Mouse (Mus musculus): ENCODE measurements around the gene Rhobtb1.

DNA sequence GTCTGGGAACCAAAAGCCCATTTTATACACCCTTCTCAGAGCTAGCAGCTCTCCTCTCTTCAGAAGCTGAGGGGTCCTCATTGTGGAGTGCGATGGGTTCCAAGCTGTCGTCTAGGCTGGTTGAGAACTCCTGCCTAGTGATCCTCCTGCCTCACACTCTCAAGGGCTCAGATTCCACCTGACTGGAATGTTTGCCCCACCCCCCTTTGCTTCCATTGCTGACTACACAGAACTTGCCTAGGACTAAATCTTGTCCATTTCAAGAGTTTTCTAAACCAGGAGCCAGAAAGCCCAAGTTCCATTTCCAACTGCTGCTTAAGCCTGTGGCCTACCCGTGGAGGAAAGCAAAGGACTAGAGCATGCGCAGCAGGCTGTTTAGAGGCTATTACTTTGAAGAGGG is 184.4 kb downstream of the Rhobtb1 start:
- TF ChIP-seq CTCF (IDR thresholded peaks at IDR 0.05; ENCODE audit: low read depth) = no peak
- TF ChIP-seq EP300 (IDR thresholded peaks at IDR 0.05; ENCODE audit: low read depth) = no peak
